Mouse (Mus musculus) olfactory bulb, adult 2 months (tissue): ENCODE results near the gene Btg2.

ENCODE experiments used
- CTCF ChIP-seq: fragments of 200-500 bp; IDR thresholded peaks from 2 replicates; pipeline ENCODE4 v1.5.1; 2012; ENCODE audit warnings: low read depth, mild to moderate bottlenecking, low read length, moderate library complexity; ENCODE audit not compliant: insufficient read depth
- POLR2A ChIP-seq: fragments of 200-500 bp; IDR thresholded peaks from 2 replicates; pipeline ENCODE4 v1.6.1; 2012; ENCODE audit warnings: mild to moderate bottlenecking, low read depth, low read length, moderate library complexity; ENCODE audit not compliant: insufficient read depth

- no peak for TF ChIP-seq CTCF
- TF ChIP-seq POLR2A, result no peak
These were observed 4.1 kb upstream of the Btg2 start for GRCm38 (mm10) chr1:134082987-134083516.
